Mouse (Mus musculus) hindbrain, embryonic 10.5 days (tissue): ENCODE results near the gene Scrn2. TPM values are rescaled to one million over a fixed set of nuclear protein-coding genes. Genes with fewer than 3 reads are reported as not detected.

Experiments
- DNase-seq: peaks from one replicate; pipeline ENCODE4 v3.0.0-alpha.2; 2017; ENCODE audit warnings: low spot score
- H3K27ac ChIP-seq: fragments of 300-500 bp; sonication (generic); 2 replicates; pipeline ENCODE4 v1.5.1; 2016; ENCODE audit warnings: mild to moderate bottlenecking, moderate library complexity
- H3K27me3 ChIP-seq: fragments of 300-500 bp; sonication (generic); 2 replicates; pipeline ENCODE4 v1.6.1; 2016; ENCODE audit warnings: mild to moderate bottlenecking; ENCODE audit not compliant: poor library complexity, insufficient read depth, severe bottlenecking
- H3K36me3 ChIP-seq: fragments of 300-500 bp; sonication (generic); 2 replicates; pipeline ENCODE4 v1.6.1; 2016; ENCODE audit warnings: mild to moderate bottlenecking, moderate library complexity
- H3K4me1 ChIP-seq: fragments of 300-500 bp; sonication (generic); replicated peaks from 2 replicates; pipeline ENCODE4 v1.6.1; 2016; ENCODE audit warnings: mild to moderate bottlenecking
- H3K4me3 ChIP-seq: fragments of 300-500 bp; sonication (generic); 2 replicates; pipeline ENCODE4 v1.5.1; 2016; ENCODE audit warnings: mild to moderate bottlenecking, moderate library complexity
- H3K9me3 ChIP-seq: fragments of 300-500 bp; sonication (generic); 2 replicates; pipeline ENCODE4 v1.6.1; 2016; ENCODE audit warnings: mild to moderate bottlenecking, moderate library complexity
- WGBS: fragments of 180-500 bp; shearing (Covaris S2); methylation state at CpG from one replicate; pipeline ENCODE4 v1.1.7; 2016; 5-methylcytosine and 5-hydroxymethylcytosine counted together
- polyA plus RNA-seq: library from polyadenylated mRNA; unstranded; fragments of >200 nt; fragmentation: Nextera tagmentation; extraction: Ambion mirVana; gene quantifications from 2 replicates; pipeline ENCODE4 v1.2.1, GENCODE M21; 2016

The Scrn2 gene
- polyA plus RNA-seq, 1 experiment from 2014 or later: 38.3 TPM

DNA sequence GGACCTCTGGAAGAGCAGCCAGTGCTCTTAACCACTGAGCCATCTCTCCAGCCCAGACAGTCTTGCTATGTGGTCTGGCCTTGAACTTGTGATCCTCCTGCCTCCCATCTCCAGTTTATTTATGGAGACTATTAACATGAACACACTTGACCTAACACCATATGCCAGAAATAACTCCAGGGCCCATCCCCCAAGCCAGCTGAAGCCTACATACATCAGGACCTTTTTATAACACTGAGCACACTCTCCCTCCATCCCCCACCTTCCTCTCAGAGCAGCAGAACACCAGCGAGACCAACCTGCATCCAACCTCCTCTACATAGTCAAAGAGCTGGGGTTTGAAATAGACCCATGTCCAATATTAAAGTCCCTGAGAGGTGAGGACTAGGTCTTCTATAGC is 41.4 kb downstream of the Scrn2 start:
- Histone ChIP-seq H3K36me3 (peaks cover 28% of the 10 kb centered on the region), H3K9me3 (no peaks in the 10 kb centered on the region), H3K4me3 (no peak overlapping the region), H3K27ac (no peak overlapping the region), H3K27me3 (no peaks in the 10 kb centered on the region), H3K4me1 (peaks cover 4% of the 10 kb centered on the region; the same call in 1 of the 2 replicates)
- no peak for DNase-seq
- WGBS: 76% methylated on average over 1 of the region's 1 CpGs

DNA sequence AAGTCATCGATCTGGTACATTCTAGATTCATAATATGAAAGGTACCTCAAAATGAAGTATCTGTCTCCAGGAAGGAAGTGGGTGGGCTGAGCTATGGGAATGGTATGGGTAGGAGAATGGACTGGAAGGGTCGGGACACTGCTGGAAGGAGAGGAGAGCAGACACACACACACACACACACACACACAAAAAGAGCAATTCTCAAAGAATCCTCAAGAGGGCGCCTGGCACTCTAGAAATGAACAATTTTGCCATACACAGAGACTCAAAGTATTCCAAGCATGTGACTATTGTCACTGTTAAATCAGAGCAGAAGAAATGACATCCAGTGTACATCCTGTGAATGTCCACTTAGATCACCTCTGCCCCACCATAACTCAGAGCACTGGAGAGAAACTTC is 42.8 kb downstream of the Scrn2 start:
- Histone ChIP-seq H3K27ac (no peak overlapping the region), H3K27me3 (no peaks in the 10 kb centered on the region), H3K9me3 (no peaks in the 10 kb centered on the region), H3K4me1 (no peaks in the 10 kb centered on the region; the same call in 1 of the 2 replicates), H3K4me3 (no peak overlapping the region), H3K36me3 (peaks cover 14% of the 10 kb centered on the region)
- WGBS: 29% methylated on average over 3 of the region's 3 CpGs
- DNase-seq: peak; percentile 61

GRCm38 (mm10) chr11:97074235-97074634 is 44.5 kb downstream of the Scrn2 start:
- no peak for DNase-seq
- H3K9me3 ChIP-seq: no peaks in the 10 kb centered on the region
- no peak overlapping the region for H3K4me3 ChIP-seq
- no peaks in the 10 kb centered on the region; the same call in 1 of the 2 replicates for H3K4me1 ChIP-seq
- no peaks in the 10 kb centered on the region for H3K27me3 ChIP-seq
- no peak overlapping the region for H3K27ac ChIP-seq
- no peaks in the 10 kb centered on the region for H3K36me3 ChIP-seq
- 78% methylated on average over 8 of the region's 8 CpGs for WGBS

DNA sequence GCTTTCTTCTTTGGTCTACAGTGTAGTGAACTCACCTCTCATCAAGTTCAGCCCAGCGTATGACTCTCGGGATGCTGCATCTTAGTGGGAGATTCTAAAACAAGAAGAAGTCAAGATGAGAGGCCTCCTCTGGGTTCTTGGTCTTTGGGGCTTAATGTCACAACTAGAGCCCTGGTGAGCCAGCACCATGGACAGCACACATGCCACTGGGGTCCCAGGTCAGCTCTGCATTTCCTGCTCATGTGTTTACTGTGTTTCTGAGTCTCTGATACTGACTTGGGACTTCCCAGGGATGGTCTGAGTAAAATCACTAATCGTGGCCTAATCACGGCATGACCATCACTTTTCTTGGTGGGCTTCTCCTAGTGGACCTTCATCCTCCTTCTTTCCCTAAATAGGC is 49.0 kb downstream of the Scrn2 start:
- Histone ChIP-seq H3K9me3 (no peaks in the 10 kb centered on the region), H3K27me3 (peaks cover 6% of the 10 kb centered on the region; the same call in 1 of the 2 replicates), H3K27ac (no peak overlapping the region), H3K4me3 (no peak overlapping the region), H3K4me1 (peaks cover 7% of the 10 kb centered on the region; the same call in 1 of the 2 replicates), H3K36me3 (no peaks in the 10 kb centered on the region)
- WGBS: 48% methylated on average over 4 of the region's 4 CpGs
- peak; percentile 33 for DNase-seq

GRCm38 (mm10) chr11:97080291-97080690 is 50.6 kb downstream of the Scrn2 start:
- Histone ChIP-seq H3K9me3 (no peaks in the 10 kb centered on the region), H3K36me3 (no peaks in the 10 kb centered on the region), H3K4me1 (peaks cover 10% of the 10 kb centered on the region; the same call in 1 of the 2 replicates), H3K4me3 (no peak overlapping the region), H3K27ac (no peak overlapping the region), H3K27me3 (peaks cover 9% of the 10 kb centered on the region)
- no peak for DNase-seq
- WGBS: 29% methylated on average over 9 of the region's 9 CpGs

DNA sequence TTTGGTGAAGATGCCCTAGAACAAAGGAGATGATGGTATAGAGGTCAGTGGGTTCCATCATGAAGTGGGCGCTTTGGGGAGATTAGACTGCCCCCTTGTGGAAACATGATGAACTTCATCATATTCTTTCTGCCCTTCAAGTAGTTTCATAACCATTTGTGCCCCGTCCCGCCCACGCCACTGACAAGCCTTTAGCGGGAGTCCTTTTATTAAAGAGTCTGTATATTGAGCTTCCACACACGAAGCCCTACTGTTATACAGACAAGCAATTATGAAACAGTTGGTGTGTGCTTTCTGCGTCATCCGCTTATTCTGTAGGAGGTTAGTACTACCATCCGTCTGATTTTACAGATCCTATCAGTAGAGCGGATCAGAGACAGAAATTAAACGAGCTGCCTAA is 53.2 kb downstream of the Scrn2 start:
- peak; percentile 17 for DNase-seq
- Histone ChIP-seq H3K27me3 (peaks cover 9% of the 10 kb centered on the region), H3K9me3 (no peaks in the 10 kb centered on the region), H3K4me3 (no peak overlapping the region), H3K36me3 (no peaks in the 10 kb centered on the region), H3K4me1 (peaks cover 10% of the 10 kb centered on the region; the same call in 1 of the 2 replicates), H3K27ac (no peak overlapping the region)
- 47% methylated on average over 11 of the region's 11 CpGs for WGBS

Other genes with a start within 250 kb of the Scrn2 start
- 158 and 198 TPM in 2 replicates for gene Cbx1, start 240.8 kb upstream of the Scrn2 start, polyA plus RNA-seq
- 65.7 and 71.8 TPM in 2 replicates for gene Nfe2l1, start 200.0 kb upstream of the Scrn2 start, polyA plus RNA-seq
- gene Copz2, start 180.1 kb upstream of the Scrn2 start, polyA plus RNA-seq: 42.9 and 44.2 TPM in 2 replicates
- gene Cdk5rap3, start 113.4 kb upstream of the Scrn2 start, polyA plus RNA-seq: 112 and 124 TPM in 2 replicates
- gene Prr15l, start 101.8 kb upstream of the Scrn2 start, polyA plus RNA-seq: 0.37 and 0.75 TPM in 2 replicates
- gene Pnpo, start 86.0 kb upstream of the Scrn2 start, polyA plus RNA-seq: 31.4 and 36.4 TPM in 2 replicates
- 29.5 and 31.4 TPM in 2 replicates for gene Sp2, start 47.0 kb upstream of the Scrn2 start, polyA plus RNA-seq
- 1.6 and 2.3 TPM in 2 replicates for gene Sp6, start 16.5 kb upstream of the Scrn2 start, polyA plus RNA-seq
- 3.5 and 6.8 TPM in 2 replicates for gene Lrrc46, start 11.5 kb downstream of the Scrn2 start, polyA plus RNA-seq
- gene Mrpl10, start 11.6 kb downstream of the Scrn2 start, polyA plus RNA-seq: 78.9 and 80.7 TPM in 2 replicates
- 9.4 and 10.7 TPM in 2 replicates for gene Osbpl7, start 20.7 kb downstream of the Scrn2 start, polyA plus RNA-seq
- gene Tbx21, start 85.4 kb downstream of the Scrn2 start, polyA plus RNA-seq: 0.29 TPM in 2 replicates
- gene Tbkbp1, start 121.6 kb downstream of the Scrn2 start, polyA plus RNA-seq: 3.6 and 6.4 TPM in 2 replicates
- 62.5 and 88.4 TPM in 2 replicates for gene Kpnb1, start 157.9 kb downstream of the Scrn2 start, polyA plus RNA-seq